Mouse (Mus musculus): ENCODE measurements at regions not wholly inside any gene's neighbourhood (a gene's known extent, or its start where the extent isn't known, plus 50 kb on each side); places are given as distances from the start of the nearest gene placed in this dataset.

DNA sequence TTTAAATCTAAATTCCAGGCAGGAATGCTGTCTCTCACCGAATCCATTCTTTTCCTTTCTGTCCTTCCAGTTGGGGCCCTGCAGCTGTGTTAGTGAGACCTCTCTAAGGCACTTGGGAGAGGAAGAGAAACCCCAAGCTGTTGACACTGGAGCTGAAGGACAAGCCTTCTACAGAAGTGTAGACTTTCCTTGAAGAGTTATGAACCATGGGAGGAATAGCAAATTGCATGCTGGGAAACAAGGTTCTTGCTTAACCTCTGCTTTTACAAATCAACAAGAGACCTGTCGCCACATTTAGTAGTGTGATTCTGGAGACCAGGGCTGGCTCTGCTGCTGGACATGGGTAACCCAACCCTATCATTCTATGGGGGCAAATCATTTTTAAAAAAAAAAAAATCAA, 200.8 kb upstream of the Sash1 start:
- no peak for DNase-seq (ENCODE audit: low read depth, low spot score)

DNA sequence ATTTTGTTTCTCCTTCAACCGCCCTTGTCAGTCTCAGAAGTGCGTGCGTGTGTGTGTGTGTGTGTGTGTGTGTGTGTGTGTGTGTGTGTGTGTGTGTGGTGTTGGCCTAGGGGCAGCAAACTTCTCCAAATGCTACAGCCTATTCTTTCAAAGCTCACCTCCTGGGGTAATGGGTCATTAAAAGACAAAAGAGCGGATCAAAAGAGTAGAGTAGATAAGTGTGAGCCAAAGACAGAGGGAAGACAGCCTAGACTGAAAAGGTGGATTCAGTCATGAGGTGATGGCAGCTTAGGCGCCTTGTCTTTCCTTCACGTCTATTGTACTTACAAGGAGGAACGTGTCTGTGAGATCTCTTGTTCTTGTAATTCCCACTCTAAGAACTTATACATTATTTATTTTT, 199.6 kb upstream of the Sash1 start:
- no peak for DNase-seq (ENCODE audit: low read depth, low spot score)

DNA sequence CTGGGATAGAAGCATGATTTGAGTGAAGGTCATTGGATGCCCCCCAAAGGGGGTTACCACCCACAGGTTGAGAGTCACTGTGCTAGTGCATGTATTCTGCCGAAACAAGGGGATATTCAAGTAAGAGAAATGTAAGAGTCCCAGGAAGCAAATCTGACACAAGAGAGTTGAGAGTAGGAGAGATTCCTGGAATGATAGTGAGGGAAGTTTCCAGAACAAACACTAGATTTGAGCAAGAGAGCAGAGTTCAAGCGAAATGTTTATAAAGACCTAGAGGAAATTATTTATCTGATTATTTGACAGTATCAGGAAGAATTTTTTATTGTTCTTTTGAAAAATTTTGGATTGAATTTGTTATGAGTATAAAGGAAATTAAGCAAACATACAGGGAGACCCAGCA, 189.0 kb upstream of the Sash1 start:
- DNase-seq (ENCODE audit: low read depth, low spot score) = no peak

DNA sequence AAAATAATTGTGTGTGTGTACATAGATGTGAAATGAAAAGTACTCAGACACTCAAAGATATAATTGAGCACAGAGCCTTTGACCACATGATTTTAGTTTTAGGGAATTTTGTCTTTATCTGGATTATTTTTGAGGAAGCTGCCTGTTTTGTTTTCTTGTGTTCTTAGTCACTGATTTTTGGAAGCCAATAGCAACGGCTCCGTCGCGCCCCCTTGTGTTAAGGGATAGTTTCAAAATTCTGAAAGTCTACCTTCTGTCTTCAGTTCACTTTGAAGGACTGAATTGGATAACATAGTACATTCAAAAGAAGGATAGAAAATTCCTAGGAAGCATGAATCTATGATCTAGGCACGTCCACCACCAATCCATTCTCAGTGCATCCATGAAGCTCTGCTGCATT, 185.8 kb upstream of the Sash1 start:
- DNase-seq (ENCODE audit: low read depth, low spot score) = no peak

DNA sequence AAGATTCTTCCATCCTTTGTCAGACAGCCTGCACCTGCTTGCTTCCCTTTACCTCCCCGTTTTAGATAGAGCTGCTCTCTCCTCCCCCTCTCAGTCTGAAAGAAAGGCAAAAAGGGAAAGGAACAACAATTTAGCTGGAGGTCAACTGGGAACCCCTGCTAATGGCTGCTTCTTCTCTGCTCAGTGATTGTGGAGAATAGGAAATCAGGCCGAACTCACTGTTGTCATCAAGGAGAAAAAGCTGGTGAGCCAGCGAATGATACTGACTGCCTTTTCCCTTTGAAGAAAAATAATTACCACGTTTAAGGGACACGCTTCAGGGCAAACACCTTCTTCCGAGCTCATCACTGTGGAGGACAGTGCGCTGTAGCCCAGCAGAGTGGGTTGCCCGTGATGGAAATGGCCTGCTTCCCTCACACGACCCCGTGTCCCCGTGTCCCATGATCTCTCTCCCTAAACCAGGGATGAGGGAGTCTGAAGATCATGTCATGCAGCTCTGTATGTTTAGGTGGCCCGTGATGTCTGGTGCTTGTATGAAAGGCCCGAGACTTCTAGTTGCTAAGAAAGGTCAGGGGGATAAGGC, 183.8 kb upstream of the Sash1 start:
- no peak for DNase-seq (ENCODE audit: low read depth, low spot score)

DNA sequence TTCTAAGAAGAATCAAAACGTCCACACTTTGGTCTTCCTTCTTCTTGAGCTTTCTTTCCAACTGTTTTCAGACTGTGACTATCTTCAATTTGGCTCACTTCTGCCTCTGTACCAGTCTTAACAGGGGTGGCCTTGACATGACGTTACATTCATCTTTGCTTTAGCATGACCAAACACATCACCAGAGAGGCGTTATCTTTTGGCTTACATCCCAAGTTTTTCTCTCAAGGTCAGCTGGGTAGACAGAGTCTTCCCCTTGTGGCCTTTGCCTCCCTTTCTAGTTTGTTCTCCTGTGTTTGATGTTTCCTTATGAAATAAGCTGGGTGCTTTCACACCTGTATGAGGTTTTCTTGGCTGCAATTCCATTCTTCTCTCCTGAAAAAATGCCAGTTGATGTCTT, 180.7 kb upstream of the Sash1 start:
- no peak for DNase-seq (ENCODE audit: low read depth, low spot score)

DNA sequence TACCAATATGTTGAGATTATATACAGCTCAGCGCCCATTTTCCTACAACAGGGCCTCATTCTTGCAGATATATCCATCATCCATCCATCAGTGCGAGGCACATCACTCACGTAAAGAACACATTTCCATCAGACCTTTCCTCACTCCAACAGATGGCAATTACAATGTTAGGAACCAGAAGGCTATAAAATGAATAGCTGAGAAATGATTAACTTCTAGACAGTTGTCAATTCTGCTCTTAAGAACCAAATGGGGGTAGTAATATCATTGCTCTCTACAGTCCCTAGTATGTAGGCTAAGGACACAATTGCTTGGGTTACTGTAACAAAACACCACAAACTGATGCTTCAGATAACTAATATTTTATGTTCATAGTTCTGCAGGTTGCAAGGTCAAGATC, 176.1 kb upstream of the Sash1 start:
- no peak for DNase-seq (ENCODE audit: low read depth, low spot score)

DNA sequence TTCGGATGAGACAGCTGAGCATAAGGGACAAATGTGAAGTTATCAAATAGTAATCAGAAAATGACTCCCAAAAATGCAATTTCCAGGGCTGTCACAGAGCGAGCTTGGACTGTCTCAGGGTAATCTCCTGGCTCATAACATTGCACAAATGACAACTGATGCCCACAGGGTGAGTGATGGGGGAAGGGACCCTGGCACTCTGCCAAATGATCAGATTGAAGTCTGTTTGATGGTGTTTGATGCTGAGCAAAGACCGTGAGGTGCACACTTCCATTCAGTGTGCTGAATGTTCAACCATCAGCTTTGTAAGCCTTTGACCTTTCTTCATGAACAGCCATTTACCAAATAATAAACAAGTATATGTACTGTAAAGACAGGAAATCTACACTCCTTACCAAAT, 169.4 kb upstream of the Sash1 start:
- no peak for DNase-seq (ENCODE audit: low read depth, low spot score)

DNA sequence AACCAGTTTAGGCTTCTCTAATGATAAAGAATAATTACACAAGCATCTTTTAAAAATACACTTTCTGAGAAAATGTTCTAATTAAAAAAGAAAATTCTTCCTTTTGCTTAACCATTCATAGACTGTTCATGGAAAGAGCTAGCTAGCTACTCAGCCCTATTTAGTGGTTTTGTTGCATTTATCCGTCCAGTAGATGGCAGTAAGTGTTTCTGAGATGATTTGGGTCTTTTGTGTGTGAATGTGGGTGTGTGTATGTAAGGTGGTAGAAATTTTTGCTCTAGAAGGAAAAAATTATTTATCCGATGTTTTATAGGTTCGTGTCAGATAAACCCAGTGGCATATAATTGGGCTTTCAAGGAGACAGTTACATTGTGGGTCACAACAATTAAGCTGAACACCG, 167.5 kb upstream of the Sash1 start:
- DNase-seq (ENCODE audit: low read depth, low spot score) = no peak

DNA sequence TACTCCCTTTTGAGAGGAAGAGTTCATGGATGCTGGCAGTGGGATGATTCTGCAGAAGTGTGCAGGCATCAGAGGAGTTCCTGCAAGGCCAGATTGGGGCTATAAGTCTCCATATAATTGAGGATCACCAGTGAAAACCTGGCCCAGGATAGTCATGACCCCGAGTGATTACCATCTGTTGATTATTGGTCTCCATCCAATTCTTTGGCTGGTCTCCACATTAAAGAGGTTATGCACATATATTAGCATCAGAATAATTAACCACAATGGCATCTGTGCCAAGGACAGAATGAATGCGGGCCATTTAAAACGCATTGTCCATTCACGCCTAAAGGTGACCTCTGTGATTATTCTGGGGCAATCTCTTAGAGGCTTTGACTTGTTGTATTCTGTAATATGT, 161.5 kb upstream of the Sash1 start:
- DNase-seq (ENCODE audit: low read depth, low spot score) = no peak

DNA sequence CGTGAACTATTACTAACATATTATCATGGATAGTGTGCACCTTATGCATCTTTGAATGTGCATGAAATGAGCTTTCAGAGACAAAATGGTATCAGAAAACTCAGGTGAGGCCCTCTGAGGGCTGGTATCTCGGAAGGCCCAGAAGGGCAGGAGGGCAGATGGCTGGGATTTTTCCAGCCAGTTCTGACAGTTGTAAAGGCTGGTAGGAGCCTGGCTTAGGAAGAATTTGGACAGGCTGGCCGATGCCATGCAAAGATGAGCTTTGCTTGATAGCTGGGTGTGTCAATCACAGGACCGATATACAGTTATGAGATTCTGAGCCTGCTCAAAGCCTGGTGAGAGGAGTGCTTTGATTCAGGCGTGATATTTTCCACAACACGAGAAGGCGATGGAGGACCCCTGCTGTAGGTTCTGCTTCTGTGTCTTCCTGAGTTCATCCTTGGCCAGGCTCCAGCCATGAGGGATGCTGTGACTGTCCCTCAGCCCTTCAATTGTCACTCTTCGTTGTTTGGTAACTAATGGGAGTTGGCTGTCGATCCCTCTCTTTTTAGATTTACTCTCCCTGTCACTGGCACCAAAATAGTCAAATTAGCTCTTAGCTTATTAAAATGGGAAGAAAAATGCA, 159.0 kb upstream of the Sash1 start:
- no peak for DNase-seq (ENCODE audit: low read depth, low spot score)

DNA sequence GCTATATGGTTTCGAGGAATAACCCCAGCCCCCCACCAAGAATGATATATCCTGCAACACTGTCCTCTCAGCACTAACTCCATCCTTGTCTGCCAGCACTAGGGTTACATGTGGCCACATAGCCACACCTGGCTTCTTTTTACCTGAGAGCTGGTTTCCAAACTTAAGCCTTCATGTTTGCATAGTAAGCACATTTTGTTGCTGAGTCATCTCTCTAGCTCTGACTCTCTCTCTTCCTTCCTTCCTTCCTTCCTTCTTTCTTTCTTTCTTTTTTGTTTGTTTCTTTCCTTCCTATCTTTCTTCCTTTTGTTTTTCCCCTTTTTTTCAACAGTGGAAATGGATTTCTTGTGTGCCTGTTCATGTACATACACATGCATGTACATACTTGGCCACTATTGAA, 157.6 kb upstream of the Sash1 start:
- DNase-seq (ENCODE audit: low read depth, low spot score) = no peak

DNA sequence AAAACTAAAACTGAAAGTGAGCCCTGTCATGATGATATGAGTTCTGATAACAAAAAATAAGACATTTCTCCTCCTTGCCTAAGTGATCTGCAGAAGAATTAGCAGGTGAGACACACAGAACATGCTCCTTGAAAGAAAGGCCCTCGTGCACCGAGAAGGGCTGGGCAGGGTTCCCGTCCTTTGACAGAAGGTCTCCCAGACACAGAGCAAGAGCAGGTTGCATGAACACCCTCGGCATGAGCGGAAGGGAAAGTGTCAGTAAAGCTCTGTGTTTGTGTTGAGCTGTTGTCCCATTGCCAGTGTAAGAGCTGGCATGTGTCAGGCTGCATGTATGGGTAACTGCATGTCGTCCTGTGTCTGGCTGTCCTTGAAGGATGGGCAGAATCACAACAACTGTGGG, 144.6 kb upstream of the Sash1 start:
- DNase-seq (ENCODE audit: low read depth, low spot score) = no peak

DNA sequence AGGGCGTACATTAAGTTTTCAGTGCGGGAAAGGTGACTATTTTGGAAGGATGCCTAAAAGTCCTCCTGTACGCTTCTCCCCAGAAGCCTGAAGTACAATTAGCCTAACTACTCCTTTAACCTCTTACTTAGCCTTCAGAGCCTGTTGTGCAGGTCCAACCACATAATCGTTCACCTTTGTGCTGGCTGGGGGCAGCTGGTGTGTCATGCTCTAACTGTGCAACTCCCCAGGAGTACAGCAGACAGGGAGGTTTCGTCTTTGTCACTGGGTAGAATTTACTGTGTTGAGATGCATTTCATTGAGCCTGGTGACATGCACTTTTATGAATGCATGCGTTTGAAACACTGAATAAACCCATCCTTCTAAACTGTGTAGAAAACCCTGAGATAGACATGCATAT, 143.6 kb upstream of the Sash1 start:
- no peak for DNase-seq (ENCODE audit: low read depth, low spot score)

DNA sequence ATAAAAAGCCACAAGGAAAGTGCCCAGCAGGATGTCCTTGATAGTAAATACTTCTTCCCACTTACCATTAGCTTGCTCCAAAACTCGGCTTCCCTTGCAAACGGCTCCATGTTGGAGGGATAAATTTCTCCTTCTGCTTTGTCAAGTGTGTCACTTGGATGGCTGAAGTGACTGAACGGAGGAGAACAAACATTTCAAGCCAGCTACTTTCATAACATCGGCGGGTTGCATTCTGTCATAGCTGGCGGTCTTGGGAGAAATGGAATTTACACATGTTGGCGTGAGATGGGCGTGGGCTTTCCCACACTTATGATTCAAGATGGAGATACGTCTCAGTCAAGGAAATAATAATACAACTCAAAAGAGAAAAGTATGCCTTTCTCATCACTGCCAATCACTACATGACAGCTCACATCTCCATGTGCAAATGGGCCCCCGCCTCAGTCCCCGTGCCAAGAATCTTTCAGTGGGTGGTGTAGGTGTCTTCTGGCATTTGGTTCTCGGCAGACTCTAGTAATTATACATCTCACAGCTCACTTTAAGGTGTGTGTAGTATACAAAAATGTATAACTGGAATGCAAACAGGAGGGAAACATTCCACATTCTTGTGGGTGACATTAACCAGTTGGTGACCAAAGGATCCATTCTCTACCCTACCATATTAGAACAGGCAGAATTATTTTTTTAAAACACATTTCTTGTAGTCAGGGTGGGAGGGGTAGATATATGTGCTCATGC, 141.4 kb upstream of the Sash1 start:
- DNase-seq (ENCODE audit: low read depth, low spot score) = no peak

DNA sequence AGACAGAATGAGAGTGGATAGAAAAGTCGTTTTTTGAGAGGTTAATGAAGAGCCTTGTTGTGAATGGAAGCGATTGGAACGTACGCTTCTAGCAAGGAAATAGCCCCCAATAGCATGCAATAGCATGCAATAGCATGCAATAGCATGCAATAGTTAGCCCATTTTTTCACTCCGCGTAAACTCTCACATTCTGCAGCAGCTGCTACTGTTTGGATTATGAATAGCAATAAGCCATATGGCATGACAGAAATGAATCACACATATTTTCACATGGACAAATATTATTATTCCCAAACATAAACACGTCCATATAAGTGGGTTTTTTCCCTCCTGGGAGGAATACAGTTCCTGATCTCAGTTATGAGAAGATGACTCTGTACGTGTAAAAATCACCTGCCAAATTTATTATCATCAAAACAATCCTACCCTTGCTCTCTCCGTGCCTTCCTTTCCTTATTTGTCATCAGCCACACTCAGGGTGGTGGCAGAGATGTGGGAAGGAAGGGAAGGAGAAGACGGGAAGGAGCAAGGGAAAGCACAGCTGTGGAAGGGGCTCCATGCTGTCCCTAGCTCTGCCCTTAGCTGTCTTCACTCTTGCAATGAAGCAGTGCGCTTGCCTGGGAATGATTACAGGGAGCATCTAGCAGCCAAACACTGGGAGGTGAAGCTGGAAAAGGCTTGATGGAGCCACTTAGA, 129.1 kb upstream of the Sash1 start:
- DNase-seq (ENCODE audit: low read depth, low spot score) = no peak

DNA sequence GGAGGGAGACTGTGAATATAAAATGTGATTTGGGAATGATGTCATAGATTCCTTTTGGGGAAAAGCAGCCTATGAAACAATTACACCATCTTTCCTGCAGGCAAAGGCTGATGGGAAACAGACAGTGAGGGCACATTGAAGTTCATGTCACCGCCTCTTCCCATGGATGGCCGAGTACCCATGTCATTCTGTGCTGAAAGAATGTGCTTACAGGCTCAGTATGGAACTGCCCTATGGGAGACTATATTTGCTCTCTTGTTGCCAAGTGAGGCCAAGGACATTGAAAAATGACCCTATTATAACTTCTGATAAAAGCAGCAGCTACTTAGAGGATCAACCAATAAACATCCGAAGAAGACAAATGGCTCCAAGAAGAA, 127.7 kb upstream of the Sash1 start:
- no peak for DNase-seq (ENCODE audit: low read depth, low spot score)

DNA sequence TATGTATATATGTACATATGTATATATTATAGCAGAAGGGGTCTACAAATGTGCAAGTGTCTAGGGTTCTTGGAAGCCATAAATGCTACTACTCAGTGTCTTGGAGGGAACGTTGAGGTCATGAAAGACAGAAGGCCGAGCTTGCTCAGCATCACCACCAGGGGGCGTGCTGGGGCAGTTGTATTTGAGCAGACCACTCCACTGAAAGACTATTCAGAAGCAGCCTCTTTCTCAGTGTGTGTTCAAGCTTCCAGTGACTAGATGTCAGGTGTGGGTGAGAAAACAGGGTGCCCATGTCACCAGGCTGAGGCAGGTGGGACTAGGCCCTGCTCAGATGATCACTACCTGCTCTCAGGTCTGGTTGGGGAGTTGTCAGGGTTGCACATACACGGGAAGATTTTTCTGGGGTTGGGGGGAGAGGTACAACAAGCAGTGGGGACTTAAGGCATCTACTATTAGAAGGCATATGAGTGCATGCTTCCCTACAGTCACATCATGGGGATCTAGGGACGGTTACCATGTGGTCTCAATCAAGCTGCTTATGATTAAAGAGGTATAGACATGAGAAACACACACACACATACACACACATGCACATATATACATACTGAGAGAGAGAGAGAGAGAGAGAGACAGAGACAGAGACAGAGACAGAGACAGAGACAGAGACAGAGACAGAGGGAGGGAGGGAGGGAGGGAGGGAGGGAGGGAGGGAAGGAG, 127.1 kb upstream of the Sash1 start:
- DNase-seq (ENCODE audit: low read depth, low spot score) = peak; percentile 21

DNA sequence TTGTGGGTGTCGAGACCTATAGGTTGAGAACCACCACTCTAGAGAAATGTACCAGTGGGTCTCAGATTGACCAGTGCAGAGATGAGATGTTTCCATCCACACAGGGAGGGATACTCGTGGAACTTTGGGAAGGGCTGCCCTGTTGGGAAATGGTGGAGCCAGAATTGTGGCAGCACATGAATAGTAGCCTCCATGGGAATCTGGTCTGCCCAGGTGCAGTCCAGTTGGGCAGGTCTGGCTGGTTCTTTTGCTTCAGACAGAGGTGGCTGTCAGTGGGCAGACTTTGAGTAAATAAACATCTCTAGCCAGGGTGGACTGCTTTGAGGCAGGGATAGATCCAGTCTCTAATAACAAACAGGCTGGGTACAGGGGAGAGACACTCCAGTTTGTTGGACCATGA, 126.0 kb upstream of the Sash1 start:
- DNase-seq (ENCODE audit: low read depth, low spot score) = no peak

DNA sequence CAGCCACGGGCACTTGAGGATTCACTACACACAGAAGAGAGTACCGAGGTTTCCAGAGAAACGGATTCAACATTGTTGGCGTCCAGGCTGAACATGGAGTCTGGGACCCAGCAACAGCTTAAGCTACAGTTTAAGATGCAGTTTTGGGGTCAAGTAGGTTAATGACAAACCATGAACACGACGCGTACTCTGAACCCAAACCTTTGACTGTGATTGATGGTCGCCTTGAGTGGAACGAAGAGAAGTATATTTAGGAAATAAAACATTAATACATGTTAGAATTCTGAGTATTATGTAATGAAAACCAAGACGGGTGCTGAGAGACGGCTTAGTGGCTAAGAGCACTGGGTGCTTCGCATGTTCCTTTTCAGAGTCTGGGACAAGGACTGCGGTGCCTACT, 124.3 kb upstream of the Sash1 start:
- no peak for DNase-seq (ENCODE audit: low read depth, low spot score)

DNA sequence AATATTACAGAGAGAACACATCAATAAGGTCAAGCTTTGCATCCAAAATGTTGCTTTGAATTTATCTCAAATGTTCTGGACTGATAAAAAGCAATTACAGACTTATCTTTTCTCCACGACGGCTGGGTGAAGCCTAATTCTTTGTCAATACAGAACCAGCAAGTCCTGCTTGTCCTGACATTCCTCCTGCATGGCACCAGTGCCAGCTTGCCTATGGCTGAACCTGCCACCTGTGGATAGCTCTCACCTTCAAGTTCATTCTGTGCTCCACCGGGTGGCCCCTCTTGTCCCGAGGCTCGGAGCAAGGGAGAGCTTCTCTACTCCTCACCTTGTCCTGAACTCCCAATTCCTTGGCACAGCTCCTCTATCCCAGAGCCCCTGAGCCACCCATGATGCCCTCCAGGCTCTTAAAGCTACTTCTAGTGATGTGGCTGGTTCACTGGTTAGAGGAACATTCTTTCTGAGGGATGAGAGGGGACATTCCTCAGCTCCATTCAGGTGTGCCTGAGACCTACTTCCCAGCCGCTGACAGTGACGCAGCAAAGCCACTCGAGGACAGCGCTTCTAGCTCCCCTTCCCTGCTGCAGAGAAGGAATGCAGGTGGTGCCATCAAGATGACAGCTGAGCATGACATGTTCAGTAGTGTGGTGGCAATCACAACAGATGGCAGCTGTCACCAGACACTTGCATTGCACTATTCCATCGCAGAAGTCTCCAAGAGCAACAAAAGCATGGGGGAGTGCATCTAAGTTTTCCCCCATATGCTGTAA, 119.5 kb upstream of the Sash1 start:
- no peak for DNase-seq (ENCODE audit: low read depth, low spot score)

All from skeletal muscle tissue, adult 2 months (tissue).